Mouse (Mus musculus) monocyte, adult 2 months (primary cell): ENCODE data around the gene Selenom.

Experiments used
- DNase-seq, 2 experiments: peaks; one replicate each; pipeline ENCODE4 v3.0.0; 2022; ENCODE audit warnings: low spot score in 2 of 2, low read depth in 1 of 2

Selenom gene

GRCm38 (mm10) chr11:3547969-3548368, 33.5 kb downstream of the Selenom start:
- DNase-seq, result no peak

- no peak for DNase-seq
Measured at GRCm38 (mm10) chr11:3548564-3549295, 34.2 kb downstream of the Selenom start.

GRCm38 (mm10) chr11:3549791-3550190, 35.3 kb downstream of the Selenom start:
- DNase-seq, result no peak

GRCm38 (mm10) chr11:3554976-3555375, 40.5 kb downstream of the Selenom start:
- DNase-seq, result no peak

- DNase-seq, result no peak
Measured at GRCm38 (mm10) chr11:3557852-3558251, 43.4 kb downstream of the Selenom start.

- no peak for DNase-seq
Measured at GRCm38 (mm10) chr11:3560202-3560601, 45.7 kb downstream of the Selenom start.

- DNase-seq, result no peak
Measured at GRCm38 (mm10) chr11:3563853-3564252, 49.4 kb downstream of the Selenom start.

- DNase-seq, result no peak
Measured at GRCm38 (mm10) chr11:3564451-3564850, 50.0 kb downstream of the Selenom start.

GRCm38 (mm10) chr11:3566018-3566417, 51.5 kb downstream of the Selenom start:
- no peak for DNase-seq
